Mouse (Mus musculus) left cerebral cortex, adult 18-20 months (tissue): ENCODE data around the gene Bex1. TPM values are rescaled to one million over a fixed set of nuclear protein-coding genes. Genes with fewer than 3 reads are reported as not detected.

Experiments used
- DNase-seq, 2 experiments: peaks; one replicate each; pipeline ENCODE4 v3.0.0; 2021 to 2022; ENCODE audit warnings: low spot score in 2 of 2, mixed read lengths in 1 of 2
- microRNA-seq, 2 experiments: library from miRNA; unstranded; fragments of <30 nt; microRNA quantifications; one replicate each; pipeline ENCODE4 v1.2.0; 2021
- total RNA-seq, 2 experiments: library from RNA; stranded (reverse); gene quantifications; 2 replicates each; pipeline ENCODE4 v1.2.3; 2021

The Bex1 gene
- total RNA-seq, 2 experiments from 2014 or later = 92.6 to 100.0 TPM

GRCm38 (mm10) chrX:136172786-136173185 is 42.5 kb downstream of the Bex1 start:
- DNase-seq = no peak

- peak; percentile 61 to 68 for DNase-seq
Observed at GRCm38 (mm10) chrX:136172118-136172551, 43.2 kb downstream of the Bex1 start, which contains the start of gene Tceal8. Gene Tceal8, minus strand, starts transcription at chrX:136172342.

GRCm38 (mm10) chrX:136171189-136172117 is 43.9 kb downstream of the Bex1 start:
- peak; percentile 43 to 44 for DNase-seq

GRCm38 (mm10) chrX:136170625-136171024 is 44.7 kb downstream of the Bex1 start:
- no peak for DNase-seq

Small RNA genes within 50 kb of the gene (microRNA-seq; reads per million reads assigned to microRNA genes)
- gene Mir6383 = 0 reads per million in 2 experiments

Other genes starting within 250 kb of the Bex1 start
- 10 to 100 TPM; 62.2 to 63.3 TPM for gene Arxes2, start 221.7 kb downstream of the Bex1 start, total RNA-seq
- 10 to 100 TPM; 29.7 to 34.2 TPM for gene Arxes1, start 182.1 kb downstream of the Bex1 start, total RNA-seq
- 100 to 1,000 TPM; 353 to 359 TPM for gene Bex2, start 147.3 kb downstream of the Bex1 start, total RNA-seq
- not detected for gene Nxf3, start 130.3 kb downstream of the Bex1 start, total RNA-seq
- 10 to 100 TPM; 18.6 to 21.7 TPM for gene Bex4, start 76.5 kb downstream of the Bex1 start, total RNA-seq
- gene Tceal8, start 43.2 kb downstream of the Bex1 start, total RNA-seq = 10 to 100 TPM; 37.1 to 40.3 TPM
- 100 to 1,000 TPM in 1 of 2 experiments, 10 to 100 TPM in 1; 99.2 to 131 TPM for gene Tceal5, start 11.6 kb downstream of the Bex1 start, total RNA-seq
- 1 to 10 TPM; 1.8 to 3.0 TPM for gene Tceal7, start 734 bp downstream of the Bex1 start, total RNA-seq
- gene Tceal9, start 29.6 kb upstream of the Bex1 start, total RNA-seq = 100 to 1,000 TPM; 125 to 131 TPM
- gene Bex3, start 54.7 kb upstream of the Bex1 start, total RNA-seq = 100 to 1,000 TPM; 301 to 320 TPM